ENCODE assay signal across 27 mouse cellular contexts in the genomic region with DNA sequence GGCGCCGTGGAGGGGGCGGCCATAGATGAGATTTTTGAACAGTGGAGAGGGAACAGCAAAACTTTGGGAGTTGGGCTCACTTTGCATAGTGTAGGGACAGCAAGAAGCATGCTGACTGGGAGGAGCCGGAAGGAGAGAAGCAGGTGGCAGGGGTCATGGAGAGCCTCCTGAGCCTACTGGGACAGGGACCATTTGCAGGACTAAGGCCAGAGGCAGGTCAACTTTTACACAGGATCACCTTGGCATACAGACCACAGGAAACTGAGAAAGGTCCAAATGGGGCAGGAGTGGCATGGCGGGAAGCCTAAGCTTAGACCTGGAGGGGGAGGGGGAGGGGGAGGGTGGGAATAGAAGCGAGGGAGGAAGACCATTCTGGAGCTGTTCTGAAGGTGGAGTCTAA. TPM values are rescaled to one million over a fixed set of nuclear protein-coding genes. Genes with fewer than 3 reads are reported as not detected.
A peak's percentile ranks its signal among the peaks of the same experiment; 100 is the strongest.
DNase-seq lines count a peak whose midpoint lies in the region; ATAC-seq and TF ChIP-seq lines count a peak whose summit lies in the region.
"Had no signal": no experiment of that assay in that cellular context is flagged by ENCODE, and none has a peak within 500 bp of the region (broad histone marks: within the 10 kb centered on the region; RNA-seq: fewer than 3 reads in every experiment).

No protein-coding gene starts in this region.

- H3K27ac ChIP-seq in kidney, embryonic 16.5 days (ENCODE audit: low read length) = no peak overlapping the region
- H3K27ac ChIP-seq: embryonic facial prominence, embryonic 10.5 days; embryonic facial prominence, embryonic 13.5 days; forebrain, embryonic 12.5 days; forebrain, embryonic 15.5 days; heart, adult 2 months; hindbrain, embryonic 13.5 days had no signal

- no peak overlapping the region for H3K4me2 ChIP-seq in kidney, embryonic 16.5 days (replicated peaks; ENCODE audit: low read depth, low read length)
- H3K4me2 ChIP-seq: embryonic facial prominence, embryonic 13.5 days; forebrain, embryonic 12.5 days; forebrain, embryonic 15.5 days; heart, embryonic 11.5 days; hindbrain, embryonic 13.5 days had no signal

- peak; percentile 19; the same call in 1 of the 2 replicates for ATAC-seq in kidney, embryonic 16.5 days (ENCODE audit: low FRiP score, low TSS enrichment)
- ATAC-seq: forebrain, embryonic 15.5 days; hindbrain, embryonic 16.5 days; inflammation-experienced regulatory T-cells, adult 6 months; intestine, embryonic 16.5 days had no signal

- H3K4me3 ChIP-seq in kidney, embryonic 16.5 days (ENCODE audit: low read length) = no peak overlapping the region
- peak overlapping the region; percentile 54 for H3K4me3 ChIP-seq in E14TG2a.4 (replicated peaks; ENCODE audit: low read length)
- H3K4me3 ChIP-seq: embryonic facial prominence, embryonic 10.5 days; embryonic facial prominence, embryonic 13.5 days; erythroblast, embryonic 14.5 days; forebrain, embryonic 12.5 days; forebrain, embryonic 15.5 days; heart, adult 2 months; hindbrain, embryonic 13.5 days had no signal

- DNase-seq in kidney, adult 18-20 months = no peak
- peak; percentile 72 for DNase-seq in ES-CJ7 (ENCODE audit: low read depth, low spot score)
- peak; percentile 77 for DNase-seq in ZHBTc4 (ENCODE audit: low read depth, low spot score)
- no peak for DNase-seq in urinary bladder, adult 18-20 months (ENCODE audit: low spot score in 2 of 2)
- DNase-seq in ovary, postnatal 10 days (ENCODE audit: low spot score) = no peak
- DNase-seq: adrenal gland, adult 2 months; adrenal gland, postnatal 14 days; B cell, adult 2 months; cerebellum, adult 11 months; cerebellum, adult 8-10 months; cerebellum, postnatal 10 days; cerebellum, postnatal 36 days; embryo, embryonic 11 days; gastrocnemius, postnatal 36 days; heart, adult 2 months had no signal

- peaks cover 7% of the 10 kb centered on the region; the same call in 1 of the 2 replicates for H3K36me3 ChIP-seq in kidney, embryonic 16.5 days (ENCODE audit: insufficient read depth, low read length)
- no peaks in the 10 kb centered on the region for H3K36me3 ChIP-seq in E14TG2a.4 (ENCODE audit: insufficient read depth, low read length)
- H3K36me3 ChIP-seq: embryonic facial prominence, embryonic 10.5 days; forebrain, embryonic 12.5 days; forebrain, embryonic 15.5 days had no signal

- no peaks in the 10 kb centered on the region for H3K4me1 ChIP-seq in kidney, embryonic 16.5 days (ENCODE audit: insufficient read depth, low read length)
- H3K4me1 ChIP-seq in E14TG2a.4 (replicated peaks; ENCODE audit: low read depth, low read length) = peaks cover 78% of the 10 kb centered on the region

- no peaks in the 10 kb centered on the region for H3K9me3 ChIP-seq in kidney, embryonic 16.5 days (ENCODE audit: low read length)
- H3K9me3 ChIP-seq in E14TG2a.4 (ENCODE audit: low read length) = no peaks in the 10 kb centered on the region
- H3K9me3 ChIP-seq: embryonic facial prominence, embryonic 10.5 days; embryonic facial prominence, embryonic 13.5 days; forebrain, embryonic 12.5 days; forebrain, embryonic 15.5 days; hindbrain, embryonic 13.5 days had no signal

- WGBS in kidney, embryonic 16.5 days = 86% methylated on average over 6 of the region's 6 CpGs

- no peak overlapping the region for H3K9ac ChIP-seq in kidney, embryonic 16.5 days (replicated peaks; ENCODE audit: low read length)
- H3K9ac ChIP-seq: embryonic facial prominence, embryonic 13.5 days; forebrain, embryonic 12.5 days; forebrain, embryonic 15.5 days; hindbrain, embryonic 13.5 days had no signal

- no peak for TF ChIP-seq CTCF in E14TG2a.4 (conservative IDR thresholded peaks at IDR 0.05; ENCODE audit: low read length)

- H3K27me3 ChIP-seq in kidney, embryonic 16.5 days (ENCODE audit: insufficient read depth, low read length) = no peaks in the 10 kb centered on the region
- H3K27me3 ChIP-seq in E14TG2a.4 (ENCODE audit: insufficient read depth, low read length) = no peaks in the 10 kb centered on the region
- H3K27me3 ChIP-seq: embryonic facial prominence, embryonic 13.5 days had no signal

RNA-seq across cellular contexts. Expression of a gene that starts 20.2 kb away (rescaled TPM):
- 46.7 and 48.5 TPM in 2 replicates for polyA plus RNA-seq in kidney, embryonic 16.5 days (2015; fragmentation: Nextera tagmentation; extraction: Ambion mirVana)

Comparison
In these comparisons a context has a peak if more than half of its experiments do, and no peak if none do; other contexts are left out.
1. DNase-seq: peak in ES-CJ7 (single experiment) and ZHBTc4 (single experiment); none in kidney, adult 18-20 months (single experiment), urinary bladder, adult 18-20 months (0 of 2) and ovary, postnatal 10 days (single experiment).